Mouse (Mus musculus): ENCODE data around the gene Abca3. TPM values are rescaled to one million over a fixed set of nuclear protein-coding genes. Genes with fewer than 3 reads are reported as not detected.
A peak's percentile ranks its signal among the peaks of the same experiment; 100 is the strongest.

Abca3 gene
- total and polyA plus RNA-seq, 2 experiments from 2014 or later, result 4.4 to 14.8 TPM

- H3K4me3 ChIP-seq (ENCODE audit: low read depth, low read length), result peak within 1 kb of the TSS; percentile 63
- H3K9me3 ChIP-seq (replicated peaks; ENCODE audit: control insufficient read depth, low read length), result no peaks in the 10 kb centered on the region
- TF ChIP-seq CTCF (IDR thresholded peaks at IDR 0.05; ENCODE audit: low read depth), result no peak
- TF ChIP-seq EP300 (IDR thresholded peaks at IDR 0.05; ENCODE audit: low read depth), result no peak
- no peaks in the 10 kb centered on the region for H3K27me3 ChIP-seq (ENCODE audit: control insufficient read depth, insufficient read depth, low read length)
- H3K9ac ChIP-seq (replicated peaks; ENCODE audit: low read depth, low read length), result peak within 1 kb of the TSS; percentile 84
- DNase-seq (ENCODE audit: low spot score), result peak; percentile 97
- H3K4me1 ChIP-seq (ENCODE audit: control insufficient read depth, insufficient read depth), result peaks cover 12% of the 10 kb centered on the region
- peaks cover 32% of the 10 kb centered on the region for H3K36me3 ChIP-seq (replicated peaks; ENCODE audit: control insufficient read depth, insufficient read depth, low read length)
- H3K4me2 ChIP-seq (ENCODE audit: low read depth, low read length), result peak within 1 kb of the TSS; percentile 62
- peak within 1 kb of the TSS; percentile 96 for H3K27ac ChIP-seq (ENCODE audit: low read depth)
- 0% methylated on average over 48 of the region's 48 CpGs for WGBS
- peak; percentile 97 for ATAC-seq (ENCODE audit: insufficient read depth, low read depth)
These were observed 74.9 kb downstream of the Abca3 start, which contains the start of gene Eci1 for GRCm38 (mm10) chr17:24426471-24427169. Gene Eci1, plus strand, starts transcription at chr17:24426641.

GRCm38 (mm10) chr17:24427170-24427557 is 75.4 kb downstream of the Abca3 start:
- H3K9me3 ChIP-seq (replicated peaks; ENCODE audit: control insufficient read depth, low read length), result no peaks in the 10 kb centered on the region
- H3K27ac ChIP-seq (ENCODE audit: low read depth), result peak overlapping the region; percentile 96
- WGBS, result 2% methylated on average over 8 of the region's 8 CpGs
- H3K27me3 ChIP-seq (ENCODE audit: control insufficient read depth, insufficient read depth, low read length), result no peaks in the 10 kb centered on the region
- no peak for TF ChIP-seq EP300 (IDR thresholded peaks at IDR 0.05; ENCODE audit: low read depth)
- TF ChIP-seq CTCF (IDR thresholded peaks at IDR 0.05; ENCODE audit: low read depth), result no peak
- ATAC-seq (ENCODE audit: insufficient read depth, low read depth) (no peak), DNase-seq (ENCODE audit: low spot score) (peak; percentile 48)
- peak overlapping the region; percentile 84 for H3K9ac ChIP-seq (replicated peaks; ENCODE audit: low read depth, low read length)
- H3K4me2 ChIP-seq (ENCODE audit: low read depth, low read length), result peak overlapping the region; percentile 62
- peaks cover 12% of the 10 kb centered on the region for H3K4me1 ChIP-seq (ENCODE audit: control insufficient read depth, insufficient read depth)
- peak overlapping the region; percentile 63 for H3K4me3 ChIP-seq (ENCODE audit: low read depth, low read length)
- H3K36me3 ChIP-seq (replicated peaks; ENCODE audit: control insufficient read depth, insufficient read depth, low read length), result peaks cover 27% of the 10 kb centered on the region

GRCm38 (mm10) chr17:24429201-24429983 is 77.6 kb downstream of the Abca3 start:
- no peaks in the 10 kb centered on the region for H3K9me3 ChIP-seq (replicated peaks; ENCODE audit: control insufficient read depth, low read length)
- H3K4me1 ChIP-seq (ENCODE audit: control insufficient read depth, insufficient read depth), result peaks cover 12% of the 10 kb centered on the region
- peaks cover 18% of the 10 kb centered on the region for H3K36me3 ChIP-seq (replicated peaks; ENCODE audit: control insufficient read depth, insufficient read depth, low read length)
- peak overlapping the region; percentile 92 for H3K27ac ChIP-seq (ENCODE audit: low read depth)
- no peaks in the 10 kb centered on the region for H3K27me3 ChIP-seq (ENCODE audit: control insufficient read depth, insufficient read depth, low read length)
- WGBS, result 48% methylated on average over 14 of the region's 14 CpGs
- H3K4me3 ChIP-seq (ENCODE audit: low read depth, low read length), result peak overlapping the region; percentile 3; the same call in 1 of the 2 replicates
- peak; percentile 67 for ATAC-seq (ENCODE audit: insufficient read depth, low read depth)
- H3K9ac ChIP-seq (replicated peaks; ENCODE audit: low read depth, low read length), result peak overlapping the region; percentile 35
- H3K4me2 ChIP-seq (ENCODE audit: low read depth, low read length), result peak overlapping the region; percentile 36
- peak; percentile 13 for TF ChIP-seq EP300 (IDR thresholded peaks at IDR 0.05; ENCODE audit: low read depth)
- TF ChIP-seq CTCF (IDR thresholded peaks at IDR 0.05; ENCODE audit: low read depth), result no peak
- DNase-seq (ENCODE audit: low spot score), result peak; percentile 84

GRCm38 (mm10) chr17:24437016-24437415 is 85.3 kb downstream of the Abca3 start:
- no peak for DNase-seq (ENCODE audit: low spot score)
- peak; percentile 33; the same call in 1 of the 2 replicates for ATAC-seq (ENCODE audit: insufficient read depth, low read depth)
- Histone ChIP-seq H3K4me1 (ENCODE audit: control insufficient read depth, insufficient read depth) (no peaks in the 10 kb centered on the region), H3K4me3 (ENCODE audit: low read depth, low read length) (no peak overlapping the region), H3K9me3 (replicated peaks; ENCODE audit: control insufficient read depth, low read length) (no peaks in the 10 kb centered on the region), H3K4me2 (ENCODE audit: low read depth, low read length) (no peak overlapping the region), H3K36me3 (replicated peaks; ENCODE audit: control insufficient read depth, insufficient read depth, low read length) (peaks cover 84% of the 10 kb centered on the region), H3K27ac (ENCODE audit: low read depth) (no peak overlapping the region), H3K27me3 (ENCODE audit: control insufficient read depth, insufficient read depth, low read length) (no peaks in the 10 kb centered on the region), H3K9ac (replicated peaks; ENCODE audit: low read depth, low read length) (no peak overlapping the region)
- no peak for TF ChIP-seq EP300 (IDR thresholded peaks at IDR 0.05; ENCODE audit: low read depth)
- peak; percentile 76 for TF ChIP-seq CTCF (IDR thresholded peaks at IDR 0.05; ENCODE audit: low read depth)
- WGBS, result 79% methylated on average over 5 of the region's 5 CpGs

GRCm38 (mm10) chr17:24440377-24440776 is 88.6 kb downstream of the Abca3 start:
- Histone ChIP-seq H3K36me3 (replicated peaks; ENCODE audit: control insufficient read depth, insufficient read depth, low read length) (peaks cover 88% of the 10 kb centered on the region), H3K27me3 (ENCODE audit: control insufficient read depth, insufficient read depth, low read length) (no peaks in the 10 kb centered on the region), H3K4me3 (ENCODE audit: low read depth, low read length) (no peak overlapping the region), H3K9me3 (replicated peaks; ENCODE audit: control insufficient read depth, low read length) (no peaks in the 10 kb centered on the region), H3K4me1 (ENCODE audit: control insufficient read depth, insufficient read depth) (no peaks in the 10 kb centered on the region), H3K27ac (ENCODE audit: low read depth) (no peak overlapping the region), H3K9ac (replicated peaks; ENCODE audit: low read depth, low read length) (no peak overlapping the region), H3K4me2 (ENCODE audit: low read depth, low read length) (no peak overlapping the region)
- no peak for TF ChIP-seq CTCF (IDR thresholded peaks at IDR 0.05; ENCODE audit: low read depth)
- no peak for TF ChIP-seq EP300 (IDR thresholded peaks at IDR 0.05; ENCODE audit: low read depth)
- ATAC-seq (ENCODE audit: insufficient read depth, low read depth) (no peak), DNase-seq (ENCODE audit: low spot score) (no peak)
- WGBS, result 85% methylated on average over 8 of the region's 8 CpGs
